Mouse (Mus musculus): ENCODE measurements around the gene Tmem256.

Gene Tmem256

DNA sequence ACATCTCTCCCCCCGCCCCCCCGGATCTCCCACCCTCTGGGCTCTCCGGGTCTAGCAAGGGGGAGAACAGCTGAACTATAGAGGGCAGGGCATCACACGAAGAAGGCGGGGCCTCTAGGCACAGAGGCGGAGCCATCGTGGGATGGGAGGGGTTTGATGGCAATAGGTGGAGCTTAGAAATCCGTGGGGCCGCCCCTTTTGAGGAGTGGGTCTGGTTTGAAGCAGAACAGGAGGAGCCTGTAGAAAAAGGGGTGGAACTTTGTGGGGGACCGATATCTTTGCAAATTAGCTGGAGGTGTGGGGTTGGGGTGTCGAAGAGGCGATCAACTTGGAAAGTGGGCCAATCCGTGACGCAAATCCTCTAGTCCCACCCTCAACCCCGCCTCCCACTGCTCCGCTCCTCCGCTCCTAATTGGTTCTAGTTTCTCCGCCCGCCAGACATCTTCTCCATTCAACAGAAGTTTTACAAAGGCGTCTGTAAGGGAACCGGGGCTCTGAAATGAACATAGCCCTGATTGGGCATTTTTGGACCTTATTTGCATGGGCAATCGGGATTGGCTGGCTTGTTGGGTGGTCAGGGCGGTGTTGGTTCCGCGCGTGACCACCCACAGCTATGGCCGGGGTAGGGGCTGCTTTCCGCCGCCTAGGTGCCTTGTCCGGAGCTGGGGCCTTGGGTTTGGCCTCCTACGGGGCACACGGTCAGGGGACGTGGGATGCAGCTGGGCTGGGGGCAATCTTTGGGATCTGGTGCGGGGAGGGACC, at the start of gene Tmem256:
Tmem256 (plus strand) TSS at position 563 of the 762 bp plus-strand sequence.
- peak; percentile 95 for DNase-seq

- no peak for DNase-seq
Measured at GRCm38 (mm10) chr11:69789431-69789830, 48.9 kb upstream of the Tmem256 start.

- no peak for DNase-seq
Measured at GRCm38 (mm10) chr11:69791420-69791819, 46.9 kb upstream of the Tmem256 start.

DNA sequence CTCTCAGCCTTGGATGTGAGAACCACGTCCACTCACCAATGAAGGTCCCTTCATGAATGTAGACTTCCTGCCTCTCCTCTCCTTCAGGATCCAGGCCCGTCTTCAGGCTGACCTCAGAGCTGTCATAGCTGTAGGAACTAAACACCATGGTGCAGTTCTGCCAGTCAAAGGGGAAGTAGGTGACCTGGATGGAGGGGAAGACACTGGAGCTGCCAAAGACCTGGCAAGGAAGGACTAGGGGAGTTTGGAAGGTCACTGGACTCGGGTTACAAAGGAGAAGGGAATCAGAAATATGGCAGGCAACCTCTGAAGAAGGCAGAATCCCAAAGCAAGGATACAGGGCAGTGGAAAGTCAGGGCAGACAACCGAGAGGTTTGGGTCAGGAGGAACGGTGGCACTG, 44.9 kb upstream of the Tmem256 start:
- no peak for DNase-seq

- peak; percentile 93 for DNase-seq
Measured at GRCm38 (mm10) chr11:69795168-69795982, 42.9 kb upstream of the Tmem256 start, which contains the start of gene Chrnb1. Gene Chrnb1 (minus strand): TSS chr11:69795943.

- no peak for DNase-seq
Measured at GRCm38 (mm10) chr11:69795983-69796435, 42.3 kb upstream of the Tmem256 start.

DNA sequence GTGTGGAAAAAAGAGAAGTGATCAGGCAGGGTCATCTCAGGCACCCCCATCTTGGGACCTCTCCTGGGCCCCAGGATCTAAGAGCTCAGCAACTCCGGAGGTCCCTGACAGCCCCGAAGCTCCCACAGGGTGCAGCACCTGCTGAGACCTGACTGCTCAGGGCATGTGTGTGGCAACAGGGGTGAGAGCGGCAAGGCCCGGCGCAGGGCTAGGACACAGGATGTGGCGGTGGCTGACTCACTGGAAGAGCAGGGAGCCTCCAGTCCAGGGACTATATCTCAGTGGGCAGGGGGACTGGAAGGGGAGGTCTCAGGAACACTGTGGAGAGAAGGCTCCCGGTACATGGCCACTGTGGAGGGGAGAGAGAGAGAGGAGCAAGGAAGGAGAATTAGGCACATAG, 40.4 kb upstream of the Tmem256 start:
- no peak for DNase-seq

- DNase-seq: no peak
Measured at GRCm38 (mm10) chr11:69799394-69800137, 38.7 kb upstream of the Tmem256 start.

DNA sequence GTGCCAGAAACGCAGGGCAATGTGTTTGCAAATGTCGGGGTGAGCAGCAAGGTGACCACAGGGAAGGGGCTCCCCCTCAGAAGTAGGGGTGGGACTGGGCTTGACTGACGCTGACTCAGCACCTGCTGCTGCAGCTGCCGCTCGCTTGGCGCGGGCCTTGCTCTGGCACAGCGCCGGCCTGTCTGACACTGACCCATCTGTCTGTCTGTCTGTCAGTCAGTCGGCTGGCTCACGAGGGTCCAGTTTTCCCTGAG, 38.2 kb upstream of the Tmem256 start:
- no peak for DNase-seq

GRCm38 (mm10) chr11:69800392-69801197, 37.7 kb upstream of the Tmem256 start:
- DNase-seq: peak; percentile 54

DNA sequence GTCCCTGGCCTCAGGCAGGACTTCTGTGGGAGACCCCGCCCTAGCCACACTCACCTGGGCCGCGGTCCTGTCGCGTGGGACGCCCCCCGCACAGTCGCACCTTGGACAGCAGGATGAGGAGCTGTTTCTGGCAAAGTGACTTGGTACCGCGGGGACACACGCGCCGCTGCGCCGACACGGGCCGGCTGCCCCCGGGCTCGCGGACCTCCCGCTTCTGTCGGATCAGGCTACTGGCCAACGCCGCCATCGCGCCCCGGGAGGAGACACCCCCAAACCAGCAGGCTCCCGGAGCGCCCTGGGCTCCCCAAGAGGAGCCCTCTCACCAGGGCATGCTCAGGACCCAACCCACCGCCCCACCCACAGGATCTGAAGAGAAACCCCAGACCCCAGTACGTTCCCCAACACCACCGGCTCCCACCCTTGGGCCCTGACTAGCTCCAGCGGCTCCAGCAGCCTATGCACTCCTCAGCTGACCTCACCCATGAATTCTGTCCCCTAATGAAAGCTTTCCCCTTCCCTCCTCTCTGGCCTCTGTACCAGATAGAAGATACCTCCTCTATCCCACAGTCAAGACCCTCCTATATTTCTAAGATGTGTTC, 36.8 kb upstream of the Tmem256 start, which contains the start of gene Fgf11:
Fgf11 (minus strand) TSS at position 479 of the 599 bp plus-strand sequence.
- no peak for DNase-seq

DNA sequence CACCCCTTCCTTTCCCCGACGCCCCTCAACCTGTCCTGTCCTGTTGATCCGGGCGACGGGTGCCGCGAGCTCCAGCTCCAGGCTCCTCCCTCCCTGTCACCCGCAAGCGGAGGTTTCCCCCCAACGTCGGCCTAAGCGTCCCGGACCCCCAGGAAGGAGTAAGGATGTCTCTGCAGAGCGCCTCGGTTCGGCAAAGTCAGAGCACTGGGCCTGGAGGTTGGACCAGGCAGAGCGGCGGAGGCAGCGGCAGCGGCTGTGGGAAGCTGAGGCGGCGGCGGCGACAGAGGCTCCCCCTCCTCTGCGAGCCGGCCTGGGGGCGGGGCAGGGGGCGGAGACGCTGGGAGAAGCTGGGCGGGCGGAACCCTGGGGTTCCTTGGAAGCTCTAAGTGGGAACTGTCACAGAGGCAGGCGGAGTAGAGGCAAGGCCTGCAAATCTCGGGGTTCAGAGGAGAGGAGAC, 35.6 kb upstream of the Tmem256 start:
- DNase-seq: peak; percentile 86

GRCm38 (mm10) chr11:69803328-69803727, 35.0 kb upstream of the Tmem256 start:
- DNase-seq: no peak

GRCm38 (mm10) chr11:69803786-69804651, 34.3 kb upstream of the Tmem256 start:
- DNase-seq: peak; percentile 84

DNA sequence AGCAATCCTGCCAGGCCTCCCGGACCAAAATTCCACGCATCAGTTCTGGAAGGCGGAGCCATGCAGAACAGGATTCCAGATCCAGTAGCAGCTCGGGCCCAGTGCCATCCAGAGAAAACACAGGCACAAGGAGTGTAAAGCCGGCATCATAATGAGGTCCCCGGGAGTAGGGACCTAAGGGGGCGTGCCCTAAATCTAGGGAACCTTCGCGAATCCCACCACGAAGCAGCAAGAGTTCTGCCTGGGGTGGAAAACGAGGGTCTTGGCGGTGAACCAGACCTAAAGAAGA, 33.7 kb upstream of the Tmem256 start:
- DNase-seq: no peak

GRCm38 (mm10) chr11:69804972-69805909, 33.1 kb upstream of the Tmem256 start, which contains the start of gene Tmem102:
Gene Tmem102 (minus strand): TSS chr11:69805624.
- peak; percentile 80 for DNase-seq

GRCm38 (mm10) chr11:69806378-69806777, 31.9 kb upstream of the Tmem256 start:
- no peak for DNase-seq

GRCm38 (mm10) chr11:69807641-69808040, 30.7 kb upstream of the Tmem256 start:
- DNase-seq: no peak

DNA sequence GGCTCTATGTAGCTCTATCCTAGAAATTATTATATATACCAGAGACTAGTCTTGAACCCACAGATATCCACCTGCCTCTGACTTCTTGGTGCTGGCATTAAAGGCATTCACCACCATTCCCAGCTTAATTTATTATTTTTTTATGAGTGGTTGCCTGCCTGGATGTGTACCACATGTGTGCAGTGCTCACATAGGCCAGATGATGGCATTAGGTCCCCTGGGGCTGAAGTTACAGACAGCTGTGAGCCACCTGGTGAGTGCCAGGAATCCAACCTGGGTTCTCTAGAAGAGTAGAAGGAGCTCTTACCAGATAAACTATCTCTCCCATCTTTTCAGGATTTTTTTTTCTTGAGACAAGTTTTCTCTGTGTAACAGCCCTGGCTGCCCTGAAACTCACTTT, 28.0 kb upstream of the Tmem256 start:
- DNase-seq: no peak

- no peak for DNase-seq
Measured at GRCm38 (mm10) chr11:69815155-69815554, 23.2 kb upstream of the Tmem256 start, which contains the start of gene Gm39566. Gene Gm39566 (minus strand): TSS chr11:69815298.
